Mouse (Mus musculus) small intestine, adult 10 weeks (tissue): ENCODE measurements around the gene Col3a1. TPM values are rescaled to one million over a fixed set of nuclear protein-coding genes. Genes with fewer than 3 reads are reported as not detected.

Source experiments
- polyA plus RNA-seq: library from polyadenylated mRNA; stranded (reverse); fragments of 350-450 nt; fragmentation: Illumina TruSeq; extraction: RNeasy Lipid Tissue Mini Kit (QIAGEN cat#74804); gene quantifications from one replicate; pipeline ENCODE4 v1.2.3, GENCODE M21; 2014; ENCODE audit warnings: low replicate concordance

Gene Col3a1
- 168 TPM for polyA plus RNA-seq

GRCm38 (mm10) chr1:45311388-45311787, at the start of gene Col3a1:
Gene Col3a1, plus strand, starts transcription at chr1:45311538.

Other genes with a start within 250 kb of the Col3a1 start
- gene Col5a2, start 191.7 kb downstream of the Col3a1 start, polyA plus RNA-seq = 13.6 TPM